Mouse (Mus musculus): ENCODE results near the gene Gigyf1. TPM values are rescaled to one million over a fixed set of nuclear protein-coding genes. Genes with fewer than 3 reads are reported as not detected.

The Gigyf1 gene
- polyA plus RNA-seq (2016; fragmentation: Nextera tagmentation; extraction: Ambion mirVana), result 17.9 and 19.0 TPM in 2 replicates

GRCm38 (mm10) chr5:137518436-137518835 lies at the start of gene Gigyf1:
Gene Gigyf1 (plus strand): TSS chr5:137518548.
- Histone ChIP-seq H3K4me2 (replicated peaks) (no peak within 1 kb of the TSS), H3K27me3 (no peaks in the 10 kb centered on the region), H3K9me3 (replicated peaks) (no peaks in the 10 kb centered on the region), H3K4me1 (peaks cover 22% of the 10 kb centered on the region), H3K36me3 (peaks cover 63% of the 10 kb centered on the region), H3K4me3 (no peak within 1 kb of the TSS), H3K27ac (no peak within 1 kb of the TSS), H3K9ac (no peak within 1 kb of the TSS)
- no peak for ATAC-seq (ENCODE audit: low FRiP score)
- 67% methylated on average over 5 of the region's 5 CpGs for WGBS

GRCm38 (mm10) chr5:137472252-137472904 lies 46.0 kb upstream of the Gigyf1 start:
- Histone ChIP-seq H3K4me1 (no peaks in the 10 kb centered on the region), H3K4me3 (no peak overlapping the region), H3K9ac (no peak overlapping the region), H3K4me2 (replicated peaks) (no peak overlapping the region), H3K9me3 (replicated peaks) (no peaks in the 10 kb centered on the region), H3K36me3 (no peaks in the 10 kb centered on the region), H3K27ac (no peak overlapping the region), H3K27me3 (no peaks in the 10 kb centered on the region)
- ATAC-seq (ENCODE audit: low FRiP score), result no peak
- 76% methylated on average over 5 of the region's 5 CpGs for WGBS

GRCm38 (mm10) chr5:137474351-137474750 lies 44.0 kb upstream of the Gigyf1 start:
- no peak for ATAC-seq (ENCODE audit: low FRiP score)
- Histone ChIP-seq H3K27ac (no peak overlapping the region), H3K9ac (no peak overlapping the region), H3K36me3 (no peaks in the 10 kb centered on the region), H3K4me3 (no peak overlapping the region), H3K9me3 (replicated peaks) (no peaks in the 10 kb centered on the region), H3K4me1 (no peaks in the 10 kb centered on the region), H3K27me3 (no peaks in the 10 kb centered on the region), H3K4me2 (replicated peaks) (no peak overlapping the region)
- 22% methylated on average over 2 of the region's 2 CpGs for WGBS

- H3K27me3 ChIP-seq, result no peaks in the 10 kb centered on the region
- no peak within 1 kb of the TSS for H3K4me2 ChIP-seq (replicated peaks)
- 82% methylated on average over 5 of the region's 5 CpGs for WGBS
- no peak within 1 kb of the TSS for H3K4me3 ChIP-seq
- no peak within 1 kb of the TSS for H3K27ac ChIP-seq
- no peak for ATAC-seq (ENCODE audit: low FRiP score)
- H3K9me3 ChIP-seq (replicated peaks), result no peaks in the 10 kb centered on the region
- no peaks in the 10 kb centered on the region for H3K36me3 ChIP-seq
- peaks cover 3% of the 10 kb centered on the region; the same call in 1 of the 2 replicates for H3K4me1 ChIP-seq
- no peak within 1 kb of the TSS for H3K9ac ChIP-seq
Measured at GRCm38 (mm10) chr5:137476964-137477363, 41.4 kb upstream of the Gigyf1 start, which contains the start of gene Zan. Gene Zan (minus strand): TSS chr5:137477064.

- no peaks in the 10 kb centered on the region for H3K36me3 ChIP-seq
- no peak overlapping the region for H3K4me2 ChIP-seq (replicated peaks)
- peaks cover 11% of the 10 kb centered on the region for H3K27me3 ChIP-seq
- no peak overlapping the region for H3K27ac ChIP-seq
- H3K9ac ChIP-seq, result no peak overlapping the region
- peaks cover 17% of the 10 kb centered on the region for H3K4me1 ChIP-seq
- H3K9me3 ChIP-seq (replicated peaks), result no peaks in the 10 kb centered on the region
- no peak overlapping the region for H3K4me3 ChIP-seq
- ATAC-seq (ENCODE audit: low FRiP score), result no peak
Measured at GRCm38 (mm10) chr5:137481138-137481537, 37.2 kb upstream of the Gigyf1 start.

- no peak overlapping the region for H3K4me2 ChIP-seq (replicated peaks)
- no peak overlapping the region for H3K4me3 ChIP-seq
- H3K27me3 ChIP-seq, result peaks cover 11% of the 10 kb centered on the region
- no peaks in the 10 kb centered on the region for H3K36me3 ChIP-seq
- H3K27ac ChIP-seq, result no peak overlapping the region
- 8% methylated on average over 8 of the region's 8 CpGs for WGBS
- ATAC-seq (ENCODE audit: low FRiP score), result no peak
- H3K9ac ChIP-seq, result no peak overlapping the region
- H3K4me1 ChIP-seq, result peaks cover 18% of the 10 kb centered on the region
- no peaks in the 10 kb centered on the region for H3K9me3 ChIP-seq (replicated peaks)
Measured at GRCm38 (mm10) chr5:137481897-137482296, 36.5 kb upstream of the Gigyf1 start.

GRCm38 (mm10) chr5:137485071-137485850 lies 33.1 kb upstream of the Gigyf1 start:
- Histone ChIP-seq H3K27ac (no peak overlapping the region), H3K9me3 (replicated peaks) (no peaks in the 10 kb centered on the region)
- WGBS, result 4% methylated on average over 29 of the region's 30 CpGs

GRCm38 (mm10) chr5:137485851-137486155 lies 32.5 kb upstream of the Gigyf1 start:
- H3K27me3 ChIP-seq, result peaks cover 11% of the 10 kb centered on the region
- ATAC-seq (ENCODE audit: low FRiP score), result no peak
- peak overlapping the region; percentile 62 for H3K4me2 ChIP-seq (replicated peaks)
- peaks cover 18% of the 10 kb centered on the region for H3K4me1 ChIP-seq
- H3K9ac ChIP-seq, result peak overlapping the region; percentile 42
- H3K27ac ChIP-seq, result no peak overlapping the region
- peak overlapping the region; percentile 31 for H3K4me3 ChIP-seq
- WGBS, result under 1% methylated on average over 17 of the region's 17 CpGs
- H3K9me3 ChIP-seq (replicated peaks), result no peaks in the 10 kb centered on the region
- H3K36me3 ChIP-seq, result no peaks in the 10 kb centered on the region

More at GRCm38 (mm10) chr5:137485071-137485850, 33.1 kb upstream of the Gigyf1 start:
- Histone ChIP-seq H3K4me2 (replicated peaks) (peak overlapping the region; percentile 62), H3K27me3 (peaks cover 11% of the 10 kb centered on the region), H3K4me1 (peaks cover 18% of the 10 kb centered on the region), H3K4me3 (peak overlapping the region; percentile 31), H3K9ac (peak overlapping the region; percentile 42; the same call in 1 of the 2 replicates), H3K36me3 (no peaks in the 10 kb centered on the region)
- ATAC-seq (ENCODE audit: low FRiP score), result no peak

GRCm38 (mm10) chr5:137487616-137488015 lies 30.7 kb upstream of the Gigyf1 start:
- Histone ChIP-seq H3K9ac (no peak overlapping the region), H3K4me1 (peaks cover 15% of the 10 kb centered on the region), H3K27me3 (peaks cover 11% of the 10 kb centered on the region), H3K4me2 (replicated peaks) (no peak overlapping the region), H3K4me3 (no peak overlapping the region), H3K27ac (no peak overlapping the region), H3K36me3 (no peaks in the 10 kb centered on the region), H3K9me3 (replicated peaks) (no peaks in the 10 kb centered on the region)
- 90% methylated on average over 7 of the region's 7 CpGs for WGBS
- no peak for ATAC-seq (ENCODE audit: low FRiP score)

GRCm38 (mm10) chr5:137491559-137491958 lies 26.8 kb upstream of the Gigyf1 start:
- Histone ChIP-seq H3K36me3 (no peaks in the 10 kb centered on the region), H3K4me3 (no peak overlapping the region), H3K9me3 (replicated peaks) (no peaks in the 10 kb centered on the region), H3K4me2 (replicated peaks) (no peak overlapping the region), H3K27me3 (no peaks in the 10 kb centered on the region), H3K4me1 (no peaks in the 10 kb centered on the region), H3K9ac (no peak overlapping the region), H3K27ac (no peak overlapping the region)
- WGBS, result 63% methylated on average over 4 of the region's 4 CpGs
- no peak for ATAC-seq (ENCODE audit: low FRiP score)

- Histone ChIP-seq H3K9ac (no peak overlapping the region), H3K4me3 (no peak overlapping the region), H3K27me3 (no peaks in the 10 kb centered on the region), H3K27ac (no peak overlapping the region), H3K9me3 (replicated peaks) (no peaks in the 10 kb centered on the region), H3K4me2 (replicated peaks) (no peak overlapping the region), H3K36me3 (no peaks in the 10 kb centered on the region), H3K4me1 (no peaks in the 10 kb centered on the region)
- no peak for ATAC-seq (ENCODE audit: low FRiP score)
- 74% methylated on average over 13 of the region's 13 CpGs for WGBS
Measured at GRCm38 (mm10) chr5:137493831-137494230, 24.5 kb upstream of the Gigyf1 start.

GRCm38 (mm10) chr5:137500186-137500585 lies 18.2 kb upstream of the Gigyf1 start:
- Histone ChIP-seq H3K36me3 (peaks cover 6% of the 10 kb centered on the region), H3K27me3 (no peaks in the 10 kb centered on the region), H3K9me3 (replicated peaks) (no peaks in the 10 kb centered on the region), H3K27ac (no peak overlapping the region), H3K9ac (no peak overlapping the region), H3K4me1 (peaks cover 17% of the 10 kb centered on the region), H3K4me2 (replicated peaks) (no peak overlapping the region), H3K4me3 (no peak overlapping the region)
- WGBS, result 90% methylated on average over 7 of the region's 7 CpGs
- no peak for ATAC-seq (ENCODE audit: low FRiP score)
